Mouse (Mus musculus): ENCODE measurements around the gene Cenpv. TPM values are rescaled to one million over a fixed set of nuclear protein-coding genes. Genes with fewer than 3 reads are reported as not detected.
"Not testable (repeated sequence)": the region's sequence is repeated elsewhere in the genome, so short reads cannot be mapped to it uniquely, and the experiment has no call there.

The Cenpv gene
- polyA plus RNA-seq, 1 experiment from 2014 or later, result 18.0 TPM

DNA sequence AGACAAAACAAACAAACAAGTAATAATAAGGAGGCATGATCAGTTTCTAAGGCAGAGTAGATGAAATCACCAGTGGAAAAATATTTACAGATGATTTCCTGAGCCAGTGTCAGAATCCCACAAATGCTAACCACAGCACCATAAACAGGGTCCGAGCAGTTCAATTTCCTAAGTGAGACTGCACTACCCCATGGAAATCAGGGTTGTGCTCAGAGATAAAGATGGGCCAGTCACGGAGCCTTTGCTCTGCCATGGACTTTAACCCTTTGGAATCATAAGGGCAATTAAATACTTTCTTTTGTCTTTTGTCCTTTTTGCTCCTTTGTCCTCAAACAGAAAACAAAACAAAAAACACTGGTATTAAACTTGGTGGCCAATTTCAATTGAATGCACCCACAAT lies 16.8 kb downstream of the Cenpv start:
- Histone ChIP-seq H3K27ac (ENCODE audit: low read length) (no peak overlapping the region), H3K4me1 (ENCODE audit: control insufficient read depth, insufficient read depth, low read length) (no peaks in the 10 kb centered on the region), H3K4me3 (ENCODE audit: low read length) (no peak overlapping the region), H3K27me3 (ENCODE audit: control insufficient read depth, insufficient read depth, low read length) (no peaks in the 10 kb centered on the region), H3K9me3 (replicated peaks; ENCODE audit: control insufficient read depth, low read length) (no peaks in the 10 kb centered on the region), H3K9ac (ENCODE audit: low read length) (no peak overlapping the region), H3K4me2 (ENCODE audit: low read depth, low read length) (no peak overlapping the region), H3K36me3 (ENCODE audit: control insufficient read depth, insufficient read depth) (no peaks in the 10 kb centered on the region)
- WGBS, result 32% methylated on average over 2 of the region's 2 CpGs
- ATAC-seq (replicated peaks; ENCODE audit: extremely low read depth, insufficient read depth, low FRiP score), result no peak

- Histone ChIP-seq H3K9me3 (replicated peaks; ENCODE audit: control insufficient read depth, low read length) (no peaks in the 10 kb centered on the region), H3K27me3 (ENCODE audit: control insufficient read depth, insufficient read depth, low read length) (no peaks in the 10 kb centered on the region), H3K36me3 (ENCODE audit: control insufficient read depth, insufficient read depth) (no peaks in the 10 kb centered on the region), H3K27ac (ENCODE audit: low read length) (no peak overlapping the region), H3K9ac (ENCODE audit: low read length) (no peak overlapping the region), H3K4me2 (ENCODE audit: low read depth, low read length) (no peak overlapping the region), H3K4me1 (ENCODE audit: control insufficient read depth, insufficient read depth, low read length) (no peaks in the 10 kb centered on the region), H3K4me3 (ENCODE audit: low read length) (no peak overlapping the region)
- no peak for ATAC-seq (replicated peaks; ENCODE audit: extremely low read depth, insufficient read depth, low FRiP score)
- WGBS, result 31% methylated on average over 2 of the region's 2 CpGs
Measured at GRCm38 (mm10) chr11:62518991-62519390, 20.1 kb downstream of the Cenpv start.

- no peak for ATAC-seq (replicated peaks; ENCODE audit: extremely low read depth, insufficient read depth, low FRiP score)
Measured at GRCm38 (mm10) chr11:62513311-62513710, 25.8 kb downstream of the Cenpv start.

GRCm38 (mm10) chr11:62512529-62513080 lies 26.5 kb downstream of the Cenpv start:
- H3K27ac ChIP-seq (ENCODE audit: low read length), result no peak overlapping the region
- no peak overlapping the region for H3K4me3 ChIP-seq (ENCODE audit: low read length)
- ATAC-seq (replicated peaks; ENCODE audit: extremely low read depth, insufficient read depth, low FRiP score), result no peak
- no peaks in the 10 kb centered on the region for H3K9me3 ChIP-seq (replicated peaks; ENCODE audit: control insufficient read depth, low read length)
- no peak overlapping the region for H3K9ac ChIP-seq (ENCODE audit: low read length)
- no peaks in the 10 kb centered on the region for H3K36me3 ChIP-seq (ENCODE audit: control insufficient read depth, insufficient read depth)
- WGBS, result 86% methylated on average over 8 of the region's 8 CpGs
- H3K4me1 ChIP-seq (ENCODE audit: control insufficient read depth, insufficient read depth, low read length), result no peaks in the 10 kb centered on the region
- H3K4me2 ChIP-seq (ENCODE audit: low read depth, low read length), result no peak overlapping the region
- H3K27me3 ChIP-seq (ENCODE audit: control insufficient read depth, insufficient read depth, low read length), result no peaks in the 10 kb centered on the region

More at GRCm38 (mm10) chr11:62513311-62513710, 25.8 kb downstream of the Cenpv start:
- Histone ChIP-seq H3K4me3 (ENCODE audit: low read length) (no peak overlapping the region), H3K36me3 (ENCODE audit: control insufficient read depth, insufficient read depth) (no peaks in the 10 kb centered on the region), H3K4me2 (ENCODE audit: low read depth, low read length) (no peak overlapping the region), H3K27me3 (ENCODE audit: control insufficient read depth, insufficient read depth, low read length) (no peaks in the 10 kb centered on the region), H3K9ac (ENCODE audit: low read length) (no peak overlapping the region), H3K27ac (ENCODE audit: low read length) (no peak overlapping the region), H3K4me1 (ENCODE audit: control insufficient read depth, insufficient read depth, low read length) (no peaks in the 10 kb centered on the region), H3K9me3 (replicated peaks; ENCODE audit: control insufficient read depth, low read length) (no peaks in the 10 kb centered on the region)
- WGBS, result 83% methylated on average over 6 of the region's 6 CpGs

GRCm38 (mm10) chr11:62511444-62512202 lies 27.4 kb downstream of the Cenpv start:
- H3K27ac ChIP-seq (ENCODE audit: low read length), result no peak overlapping the region
- H3K4me2 ChIP-seq (ENCODE audit: low read depth, low read length), result no peak overlapping the region
- no peaks in the 10 kb centered on the region for H3K36me3 ChIP-seq (ENCODE audit: control insufficient read depth, insufficient read depth)
- no peaks in the 10 kb centered on the region for H3K27me3 ChIP-seq (ENCODE audit: control insufficient read depth, insufficient read depth, low read length)
- WGBS, result 82% methylated on average over 13 of the region's 13 CpGs
- H3K9ac ChIP-seq (ENCODE audit: low read length), result no peak overlapping the region
- H3K4me3 ChIP-seq (ENCODE audit: low read length), result no peak overlapping the region
- H3K4me1 ChIP-seq (ENCODE audit: control insufficient read depth, insufficient read depth, low read length), result no peaks in the 10 kb centered on the region
- H3K9me3 ChIP-seq (replicated peaks; ENCODE audit: control insufficient read depth, low read length), result no peaks in the 10 kb centered on the region
- no peak for ATAC-seq (replicated peaks; ENCODE audit: extremely low read depth, insufficient read depth, low FRiP score)

GRCm38 (mm10) chr11:62510956-62511355 lies 28.1 kb downstream of the Cenpv start:
- no peaks in the 10 kb centered on the region for H3K27me3 ChIP-seq (ENCODE audit: control insufficient read depth, insufficient read depth, low read length)

GRCm38 (mm10) chr11:62509571-62509970 lies 29.5 kb downstream of the Cenpv start:
- H3K9me3 ChIP-seq (replicated peaks; ENCODE audit: control insufficient read depth, low read length), result no peaks in the 10 kb centered on the region
- no peaks in the 10 kb centered on the region for H3K4me1 ChIP-seq (ENCODE audit: control insufficient read depth, insufficient read depth, low read length)
- H3K27ac ChIP-seq (ENCODE audit: low read length), result no peak overlapping the region
- H3K4me2 ChIP-seq (ENCODE audit: low read depth, low read length), result no peak overlapping the region
- no peaks in the 10 kb centered on the region for H3K27me3 ChIP-seq (ENCODE audit: control insufficient read depth, insufficient read depth, low read length)
- no peak overlapping the region for H3K4me3 ChIP-seq (ENCODE audit: low read length)
- H3K36me3 ChIP-seq (ENCODE audit: control insufficient read depth, insufficient read depth), result no peaks in the 10 kb centered on the region
- H3K9ac ChIP-seq (ENCODE audit: low read length), result no peak overlapping the region
- no peak for ATAC-seq (replicated peaks; ENCODE audit: extremely low read depth, insufficient read depth, low FRiP score)
- WGBS, result 79% methylated on average over 3 of the region's 3 CpGs

More at GRCm38 (mm10) chr11:62510956-62511355, 28.1 kb downstream of the Cenpv start:
- Histone ChIP-seq H3K4me3 (ENCODE audit: low read length) (no peak overlapping the region), H3K4me2 (ENCODE audit: low read depth, low read length) (no peak overlapping the region), H3K36me3 (ENCODE audit: control insufficient read depth, insufficient read depth) (no peaks in the 10 kb centered on the region), H3K9ac (ENCODE audit: low read length) (no peak overlapping the region), H3K9me3 (replicated peaks; ENCODE audit: control insufficient read depth, low read length) (no peaks in the 10 kb centered on the region), H3K27ac (ENCODE audit: low read length) (no peak overlapping the region), H3K4me1 (ENCODE audit: control insufficient read depth, insufficient read depth, low read length) (no peaks in the 10 kb centered on the region)
- 85% methylated on average over 5 of the region's 5 CpGs for WGBS
- no peak for ATAC-seq (replicated peaks; ENCODE audit: extremely low read depth, insufficient read depth, low FRiP score)

DNA sequence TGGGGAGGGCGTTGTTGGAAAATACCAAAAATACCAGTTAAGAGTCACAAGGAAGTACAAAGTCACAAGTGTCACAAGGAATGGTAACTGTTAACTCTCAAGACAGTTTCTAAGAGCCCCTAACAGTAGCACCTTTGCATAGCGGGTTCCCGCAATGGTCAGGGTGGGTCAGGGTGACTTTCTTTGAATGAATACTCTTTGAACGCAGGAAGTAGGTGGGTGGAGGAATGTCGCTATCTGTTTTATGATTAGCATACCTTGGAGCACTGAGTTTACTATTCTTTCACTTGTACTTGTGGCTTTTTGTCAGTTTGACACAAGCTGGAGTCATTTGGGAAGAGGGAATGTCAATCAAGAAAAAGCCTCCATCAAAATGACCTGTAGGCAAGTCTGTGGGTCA lies 30.2 kb downstream of the Cenpv start:
- H3K36me3 ChIP-seq (ENCODE audit: control insufficient read depth, insufficient read depth); H3K9me3 ChIP-seq (replicated peaks; ENCODE audit: control insufficient read depth, low read length); H3K27ac ChIP-seq (ENCODE audit: low read length); ATAC-seq (replicated peaks; ENCODE audit: extremely low read depth, insufficient read depth, low FRiP score); H3K4me2 ChIP-seq (ENCODE audit: low read depth, low read length); H3K27me3 ChIP-seq (ENCODE audit: control insufficient read depth, insufficient read depth, low read length); H3K9ac ChIP-seq (ENCODE audit: low read length); H3K4me1 ChIP-seq (ENCODE audit: control insufficient read depth, insufficient read depth, low read length); H3K4me3 ChIP-seq (ENCODE audit: low read length): not testable (repeated sequence)
- 94% methylated on average over 5 of the region's 5 CpGs for WGBS

DNA sequence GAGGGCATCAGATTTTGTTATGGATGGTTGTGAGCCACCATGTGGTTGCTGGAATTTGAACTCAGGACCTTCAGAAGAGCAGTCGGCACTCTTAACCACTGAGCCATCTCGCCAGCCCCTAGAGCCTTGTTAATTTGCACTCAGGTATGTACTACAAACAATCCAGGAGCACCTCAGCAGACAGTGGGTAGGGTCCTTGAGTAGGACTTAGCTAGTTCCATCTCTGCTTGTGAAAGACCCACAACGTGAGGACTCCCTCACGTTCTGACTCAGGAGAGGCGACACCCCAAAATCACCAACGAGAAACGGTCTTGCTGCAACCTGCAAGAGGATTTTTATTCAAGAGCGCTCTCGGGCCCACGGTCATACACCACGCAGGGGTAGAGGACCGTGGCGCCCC lies 30.7 kb downstream of the Cenpv start:
- ATAC-seq (replicated peaks; ENCODE audit: extremely low read depth, insufficient read depth, low FRiP score); H3K27me3 ChIP-seq (ENCODE audit: control insufficient read depth, insufficient read depth, low read length); H3K9ac ChIP-seq (ENCODE audit: low read length); H3K9me3 ChIP-seq (replicated peaks; ENCODE audit: control insufficient read depth, low read length); H3K36me3 ChIP-seq (ENCODE audit: control insufficient read depth, insufficient read depth); H3K4me1 ChIP-seq (ENCODE audit: control insufficient read depth, insufficient read depth, low read length); H3K4me3 ChIP-seq (ENCODE audit: low read length); H3K4me2 ChIP-seq (ENCODE audit: low read depth, low read length); H3K27ac ChIP-seq (ENCODE audit: low read length): not testable (repeated sequence)
- WGBS, result 96% methylated on average over 13 of the region's 13 CpGs

Measured in heart, embryonic 16.5 days (tissue).